Mouse (Mus musculus) stomach, postnatal 0 days (tissue): ENCODE data around the gene Fam167b.

Experiments
- CTCF ChIP-seq: IDR thresholded peaks from 2 replicates; pipeline ENCODE4 v1.5.1; 2016; ENCODE audit warnings: antibody characterized with exemption, low read depth, mild to moderate bottlenecking, moderate library complexity
- EP300 ChIP-seq: optimal IDR thresholded peaks from 2 replicates; pipeline ENCODE3; 2016; ENCODE audit warnings: antibody characterized with exemption

GRCm38 (mm10) chr4:129625496-129625895, 47.1 kb upstream of the Fam167b start:
- TF ChIP-seq CTCF (no peak), EP300 (no peak)
